In the genomic region with DNA sequence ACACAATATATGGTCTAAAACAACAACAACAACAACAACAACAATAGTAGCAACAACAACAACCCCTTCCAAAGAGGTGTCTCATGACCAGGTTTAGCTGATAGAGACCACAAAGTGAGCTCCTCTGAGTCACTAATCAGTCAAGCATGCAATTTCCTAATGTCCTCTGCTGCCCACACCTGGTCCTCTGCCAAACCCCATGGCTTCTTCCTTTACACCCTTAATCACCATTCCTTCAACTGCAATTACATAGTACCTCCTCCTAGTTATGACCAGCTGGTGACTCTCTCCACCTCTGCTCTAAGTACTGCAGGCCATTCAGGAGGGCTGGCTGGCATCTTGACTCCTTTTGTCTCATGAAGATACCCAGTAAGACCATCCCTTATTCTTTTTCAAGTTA, we compare ENCODE assay signal across 13 mouse cellular contexts. TPM values are rescaled to one million over a fixed set of nuclear protein-coding genes. Genes with fewer than 3 reads are reported as not detected.
A peak's percentile ranks its signal among the peaks of the same experiment; 100 is the strongest.
DNase-seq lines count a peak whose midpoint lies in the region; ATAC-seq and TF ChIP-seq lines count a peak whose summit lies in the region.
"Had no signal": no experiment of that assay in that cellular context is flagged by ENCODE, and none has a peak within 500 bp of the region (broad histone marks: within the 10 kb centered on the region; RNA-seq: fewer than 3 reads in every experiment).

No protein-coding gene starts in this region.

- peak; percentile 87 for DNase-seq in 416B (ENCODE audit: low read depth)
- peak; percentile 36 for DNase-seq in adrenal gland, postnatal 10 days
- DNase-seq in kidney, postnatal 14 days: peak; percentile 6
- no peak for DNase-seq in thymus, postnatal 0 days (ENCODE audit: low spot score)
- DNase-seq: layer of hippocampus, adult 9-11 months; liver, embryonic 13.5 days; right cerebral cortex, postnatal 14 days had no signal

- ATAC-seq in intestine, postnatal 0 days: no peak
- no peak for ATAC-seq in intestine, embryonic 16.5 days
- no peak for ATAC-seq in hindbrain, embryonic 12.5 days (ENCODE audit: low FRiP score)
- ATAC-seq: hindbrain, embryonic 16.5 days had no signal

- H3K36me3 ChIP-seq in intestine, postnatal 0 days (ENCODE audit: control insufficient read depth, insufficient read depth): peaks cover 6% of the 10 kb centered on the region; the same call in 1 of the 2 replicates
- no peaks in the 10 kb centered on the region for H3K36me3 ChIP-seq in intestine, embryonic 16.5 days (ENCODE audit: control insufficient read depth, insufficient read depth, low read length)
- H3K36me3 ChIP-seq in hindbrain, embryonic 12.5 days: peaks cover 3% of the 10 kb centered on the region; the same call in 1 of the 2 replicates
- H3K36me3 ChIP-seq: liver, embryonic 13.5 days; stomach, embryonic 15.5 days had no signal

- TF ChIP-seq CTCF in intestine, postnatal 0 days (IDR thresholded peaks at IDR 0.05; ENCODE audit: low read depth): 0 out of 2 replicates have a peak, but pooled peaks have one; percentile 8

- no peaks in the 10 kb centered on the region for H3K9me3 ChIP-seq in intestine, postnatal 0 days (ENCODE audit: control insufficient read depth)
- H3K9me3 ChIP-seq in intestine, embryonic 16.5 days (ENCODE audit: control insufficient read depth, low read length): no peaks in the 10 kb centered on the region
- H3K9me3 ChIP-seq in hindbrain, embryonic 12.5 days (replicated peaks): no peaks in the 10 kb centered on the region
- H3K9me3 ChIP-seq: forebrain, embryonic 12.5 days; liver, embryonic 13.5 days; stomach, embryonic 15.5 days had no signal

- H3K9ac ChIP-seq in intestine, postnatal 0 days (ENCODE audit: low read depth, low read length): no peak overlapping the region
- H3K9ac ChIP-seq in intestine, embryonic 16.5 days (ENCODE audit: low read depth, low read length): no peak overlapping the region
- H3K9ac ChIP-seq in hindbrain, embryonic 12.5 days: no peak overlapping the region
- H3K9ac ChIP-seq: forebrain, embryonic 12.5 days; liver, embryonic 13.5 days; stomach, embryonic 15.5 days had no signal

- peaks cover 6% of the 10 kb centered on the region; the same call in 1 of the 2 replicates for H3K4me1 ChIP-seq in intestine, postnatal 0 days (replicated peaks; ENCODE audit: control insufficient read depth, insufficient read depth, low read length)
- H3K4me1 ChIP-seq in intestine, embryonic 16.5 days (ENCODE audit: control insufficient read depth, insufficient read depth, low read length): peaks cover 15% of the 10 kb centered on the region; the same call in 1 of the 2 replicates
- 0 out of 2 replicates have a peak, but pooled peaks cover 7% of the 10 kb centered on the region for H3K4me1 ChIP-seq in hindbrain, embryonic 12.5 days

- H3K4me3 ChIP-seq in intestine, postnatal 0 days (ENCODE audit: low read depth, low read length): no peak overlapping the region
- H3K4me3 ChIP-seq in intestine, embryonic 16.5 days (ENCODE audit: low read length): no peak overlapping the region
- no peak overlapping the region for H3K4me3 ChIP-seq in hindbrain, embryonic 12.5 days
- H3K4me3 ChIP-seq: forebrain, embryonic 12.5 days; liver, embryonic 13.5 days; stomach, embryonic 15.5 days had no signal

- peak overlapping the region; percentile 24; the same call in 1 of the 2 replicates for H3K27ac ChIP-seq in intestine, postnatal 0 days (ENCODE audit: low read depth, low read length)
- H3K27ac ChIP-seq in intestine, embryonic 16.5 days (ENCODE audit: low read length): no peak overlapping the region
- no peak overlapping the region for H3K27ac ChIP-seq in hindbrain, embryonic 12.5 days
- H3K27ac ChIP-seq: forebrain, embryonic 12.5 days; liver, embryonic 13.5 days; stomach, embryonic 15.5 days had no signal

- no peaks in the 10 kb centered on the region for H3K27me3 ChIP-seq in intestine, postnatal 0 days (replicated peaks; ENCODE audit: control insufficient read depth, insufficient read depth, low read length)
- no peaks in the 10 kb centered on the region for H3K27me3 ChIP-seq in intestine, embryonic 16.5 days (replicated peaks; ENCODE audit: control insufficient read depth, insufficient read depth, low read length)
- H3K27me3 ChIP-seq in hindbrain, embryonic 12.5 days: no peaks in the 10 kb centered on the region
- H3K27me3 ChIP-seq: forebrain, embryonic 12.5 days; liver, embryonic 13.5 days; stomach, embryonic 15.5 days had no signal

- H3K4me2 ChIP-seq in intestine, postnatal 0 days (replicated peaks; ENCODE audit: low read depth): no peak overlapping the region
- H3K4me2 ChIP-seq in intestine, embryonic 16.5 days (ENCODE audit: low read depth, low read length): no peak overlapping the region
- no peak overlapping the region for H3K4me2 ChIP-seq in hindbrain, embryonic 12.5 days (replicated peaks)
- H3K4me2 ChIP-seq: forebrain, embryonic 12.5 days; liver, embryonic 13.5 days; stomach, embryonic 15.5 days had no signal

RNA-seq across cellular contexts. Expression of a gene that starts 60.0 kb away (rescaled TPM):
- 31.5 and 35.9 TPM in 2 replicates for polyA plus RNA-seq in intestine, postnatal 0 days (2015; fragmentation: Nextera tagmentation; extraction: Ambion mirVana)
- polyA plus RNA-seq in intestine, embryonic 16.5 days (2015; fragmentation: Nextera tagmentation; extraction: Ambion mirVana): 29.4 and 32.5 TPM in 2 replicates
- 10 to 100 TPM; 63.8 to 81.7 TPM for total RNA-seq in adrenal gland, postnatal 10 days (2021)
- polyA plus RNA-seq in hindbrain, embryonic 12.5 days (2016; fragmentation: Nextera tagmentation; extraction: Ambion mirVana): 13.3 and 14.0 TPM in 2 replicates
- polyA plus RNA-seq in thymus, postnatal 0 days (2015; fragmentation: Nextera tagmentation; extraction: Ambion mirVana): 10.1 and 12.7 TPM in 2 replicates
